Mouse (Mus musculus): ENCODE measurements around the gene Swi5.

The Swi5 gene

GRCm38 (mm10) chr2:32287923-32288367 is at the start of gene Swi5:
Gene Swi5 (minus strand): TSS chr2:32288075.
- peak; percentile 100 for DNase-seq (ENCODE audit: low read depth)

- no peak for DNase-seq (ENCODE audit: low read depth)
Observed at GRCm38 (mm10) chr2:32335888-32336287, 48.0 kb upstream of the Swi5 start.

GRCm38 (mm10) chr2:32332159-32332558 is 44.3 kb upstream of the Swi5 start:
- DNase-seq (ENCODE audit: low read depth) = no peak

GRCm38 (mm10) chr2:32329531-32329930 is 41.7 kb upstream of the Swi5 start:
- DNase-seq (ENCODE audit: low read depth) = no peak

GRCm38 (mm10) chr2:32328911-32329460 is 41.1 kb upstream of the Swi5 start:
- no peak for DNase-seq (ENCODE audit: low read depth)

GRCm38 (mm10) chr2:32327200-32327599 is 39.3 kb upstream of the Swi5 start:
- no peak for DNase-seq (ENCODE audit: low read depth)

- no peak for DNase-seq (ENCODE audit: low read depth)
Observed at GRCm38 (mm10) chr2:32325342-32325741, 37.5 kb upstream of the Swi5 start.

GRCm38 (mm10) chr2:32324322-32324721 is 36.4 kb upstream of the Swi5 start:
- DNase-seq (ENCODE audit: low read depth) = no peak

- DNase-seq (ENCODE audit: low read depth) = no peak
Observed at GRCm38 (mm10) chr2:32322754-32323741, 35.2 kb upstream of the Swi5 start.

GRCm38 (mm10) chr2:32321591-32322298 is 33.9 kb upstream of the Swi5 start:
- no peak for DNase-seq (ENCODE audit: low read depth)

GRCm38 (mm10) chr2:32320721-32321120 is 32.8 kb upstream of the Swi5 start:
- no peak for DNase-seq (ENCODE audit: low read depth)

- no peak for DNase-seq (ENCODE audit: low read depth)
Observed at GRCm38 (mm10) chr2:32319586-32320580, 32.0 kb upstream of the Swi5 start.

- DNase-seq (ENCODE audit: low read depth) = no peak
Observed at GRCm38 (mm10) chr2:32318709-32319585, 31.1 kb upstream of the Swi5 start.

GRCm38 (mm10) chr2:32317791-32318417 is 30.0 kb upstream of the Swi5 start:
- no peak for DNase-seq (ENCODE audit: low read depth)

GRCm38 (mm10) chr2:32316887-32317656 is 29.2 kb upstream of the Swi5 start:
- no peak for DNase-seq (ENCODE audit: low read depth)

- DNase-seq (ENCODE audit: low read depth) = no peak
Observed at GRCm38 (mm10) chr2:32315751-32316150, 27.9 kb upstream of the Swi5 start.

GRCm38 (mm10) chr2:32314831-32315230 is 27.0 kb upstream of the Swi5 start:
- DNase-seq (ENCODE audit: low read depth) = no peak

- peak; percentile 85 for DNase-seq (ENCODE audit: low read depth)
Observed at GRCm38 (mm10) chr2:32312318-32312964, 24.6 kb upstream of the Swi5 start.

All from naive thymus-derived CD4-positive, alpha-beta T cell, adult 2 months (primary cell).